Mouse (Mus musculus) thymus, adult 2 months (tissue): Measurements from ENCODE around the gene Sema6d.

Experiments
- CTCF ChIP-seq: fragments of 200-500 bp; IDR thresholded peaks from 2 replicates; pipeline ENCODE4 v1.5.1; 2012; ENCODE audit warnings: mild to moderate bottlenecking, control low read depth, low read length, moderate library complexity, borderline replicate concordance; ENCODE audit not compliant: control insufficient read depth, poor library complexity, insufficient read depth; ENCODE audit errors: extremely low read depth
- POLR2A ChIP-seq: fragments of 200-500 bp; IDR thresholded peaks from 2 replicates; pipeline ENCODE4 v1.6.1; 2012; ENCODE audit warnings: mild to moderate bottlenecking, low read length, control low read depth, moderate library complexity; ENCODE audit not compliant: control insufficient read depth, poor library complexity, insufficient read depth; ENCODE audit errors: extremely low read depth

GRCm38 (mm10) chr2:124090231-124091141 is 717 bp downstream of the Sema6d start:
- no peak for TF ChIP-seq POLR2A
- no peak for TF ChIP-seq CTCF
